Mouse (Mus musculus) liver, embryonic 13.5 days (tissue): ENCODE data around the gene Ppil6. TPM values are rescaled to one million over a fixed set of nuclear protein-coding genes. Genes with fewer than 3 reads are reported as not detected.
"Not testable (repeated sequence)": the region's sequence is repeated elsewhere in the genome, so short reads cannot be mapped to it uniquely, and the experiment has no call there.

Experiments used
- ATAC-seq: fragments of 200-750 bp; cut with Nextera tagmentation; 2 replicates; pipeline ENCODE4 v1.8.0; 2017; ENCODE audit warnings: low read depth, mild to moderate bottlenecking, moderate number of reproducible peaks, moderate library complexity
- DNase-seq: peaks from one replicate; pipeline ENCODE4 v3.0.0; 2022
- H3K27ac ChIP-seq: fragments of 300-500 bp; sonication (generic); 2 replicates; pipeline ENCODE4 v1.5.1; 2015; ENCODE audit warnings: moderate library complexity, mild to moderate bottlenecking, inconsistent platforms
- H3K27me3 ChIP-seq: fragments of 300-500 bp; sonication (generic); 2 replicates; pipeline ENCODE4 v1.6.1; 2015; ENCODE audit warnings: mild to moderate bottlenecking, inconsistent platforms
- H3K36me3 ChIP-seq: fragments of 300-500 bp; sonication (generic); 2 replicates; pipeline ENCODE4 v1.6.1; 2015; ENCODE audit warnings: mild to moderate bottlenecking, inconsistent platforms
- H3K4me1 ChIP-seq: fragments of 300-500 bp; sonication (generic); replicated peaks from 2 replicates; pipeline ENCODE4 v1.6.1; 2015; ENCODE audit warnings: inconsistent platforms
- H3K4me2 ChIP-seq: fragments of 300-500 bp; sonication (generic); 2 replicates; pipeline ENCODE4 v1.6.1; 2015; ENCODE audit warnings: inconsistent platforms, mild to moderate bottlenecking, moderate library complexity
- H3K4me3 ChIP-seq: fragments of 300-500 bp; sonication (generic); replicated peaks from 2 replicates; pipeline ENCODE4 v1.5.1; 2015; ENCODE audit warnings: mild to moderate bottlenecking, inconsistent platforms
- H3K9ac ChIP-seq: fragments of 300-500 bp; sonication (generic); 2 replicates; pipeline ENCODE4 v1.6.1; 2015; ENCODE audit warnings: mild to moderate bottlenecking, inconsistent platforms
- H3K9me3 ChIP-seq: fragments of 300-500 bp; sonication (generic); replicated peaks from 2 replicates; pipeline ENCODE4 v1.6.1; 2016; ENCODE audit warnings: inconsistent platforms
- WGBS: fragments of 180-500 bp; shearing (Covaris S2); methylation state at CpG from one replicate; pipeline ENCODE4 v1.1.7; 2015; ENCODE audit not compliant: insufficient replicate concordance; 5-methylcytosine and 5-hydroxymethylcytosine counted together
- polyA plus RNA-seq: library from polyadenylated mRNA; unstranded; fragments of >200 nt; fragmentation: Nextera tagmentation; extraction: Ambion mirVana; gene quantifications from 2 replicates; pipeline ENCODE4 v1.2.1, GENCODE M21; 2015

The Ppil6 gene
- polyA plus RNA-seq, 1 experiment from 2014 or later: not detected

GRCm38 (mm10) chr10:41505446-41505845, 15.2 kb downstream of the Ppil6 start:
- H3K4me3 ChIP-seq, H3K9me3 ChIP-seq, H3K27ac ChIP-seq, H3K4me1 ChIP-seq, H3K36me3 ChIP-seq, H3K4me2 ChIP-seq, H3K27me3 ChIP-seq, H3K9ac ChIP-seq, ATAC-seq: not testable (repeated sequence)
- WGBS: 9% methylated on average over 3 of the region's 3 CpGs
- peak; percentile 26 for DNase-seq

- ATAC-seq (no peak), DNase-seq (no peak)
- Histone ChIP-seq H3K4me3 (no peak overlapping the region), H3K36me3 (no peaks in the 10 kb centered on the region), H3K27ac (no peak overlapping the region), H3K4me1 (no peaks in the 10 kb centered on the region), H3K9me3 (no peaks in the 10 kb centered on the region), H3K9ac (no peak overlapping the region), H3K27me3 (no peaks in the 10 kb centered on the region), H3K4me2 (no peak overlapping the region)
- 28% methylated on average over 2 of the region's 2 CpGs for WGBS
These were observed 18.9 kb downstream of the Ppil6 start for GRCm38 (mm10) chr10:41509160-41509559.

DNA sequence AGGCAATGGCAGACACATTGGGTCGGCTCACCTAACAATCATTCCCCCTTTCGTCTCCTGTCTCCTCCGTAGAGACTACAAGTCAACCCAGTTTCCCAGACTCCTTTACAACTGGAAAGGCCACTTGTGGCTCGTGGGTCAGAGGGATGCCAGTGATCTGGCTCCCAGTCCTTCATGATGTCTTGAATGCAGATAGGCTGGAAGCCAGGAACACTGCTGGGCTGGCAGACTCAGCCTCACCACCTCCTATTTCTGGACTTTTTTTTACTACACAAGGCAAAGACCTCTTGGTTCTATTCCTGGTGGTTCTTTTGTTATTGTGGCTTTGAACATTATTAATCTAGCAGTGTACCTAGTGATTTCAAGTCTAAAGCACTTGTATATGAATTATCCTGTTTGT, 24.1 kb downstream of the Ppil6 start:
- no peak for DNase-seq

GRCm38 (mm10) chr10:41514921-41515320, 24.7 kb downstream of the Ppil6 start:
- Histone ChIP-seq H3K9me3 (no peaks in the 10 kb centered on the region), H3K36me3 (no peaks in the 10 kb centered on the region), H3K4me3 (no peak overlapping the region), H3K27ac (no peak overlapping the region), H3K9ac (no peak overlapping the region), H3K4me2 (no peak overlapping the region), H3K27me3 (no peaks in the 10 kb centered on the region), H3K4me1 (peaks cover 8% of the 10 kb centered on the region)
- no peak for DNase-seq
- ATAC-seq: no peak

More for the DNA sequence above, 24.1 kb downstream of the Ppil6 start:
- Histone ChIP-seq H3K36me3 (no peaks in the 10 kb centered on the region), H3K4me3 (no peak overlapping the region), H3K4me1 (peaks cover 8% of the 10 kb centered on the region), H3K9ac (no peak overlapping the region), H3K9me3 (no peaks in the 10 kb centered on the region), H3K27me3 (no peaks in the 10 kb centered on the region), H3K27ac (no peak overlapping the region), H3K4me2 (no peak overlapping the region)
- no peak for ATAC-seq
- WGBS: 59% methylated on average over 4 of the region's 4 CpGs

DNA sequence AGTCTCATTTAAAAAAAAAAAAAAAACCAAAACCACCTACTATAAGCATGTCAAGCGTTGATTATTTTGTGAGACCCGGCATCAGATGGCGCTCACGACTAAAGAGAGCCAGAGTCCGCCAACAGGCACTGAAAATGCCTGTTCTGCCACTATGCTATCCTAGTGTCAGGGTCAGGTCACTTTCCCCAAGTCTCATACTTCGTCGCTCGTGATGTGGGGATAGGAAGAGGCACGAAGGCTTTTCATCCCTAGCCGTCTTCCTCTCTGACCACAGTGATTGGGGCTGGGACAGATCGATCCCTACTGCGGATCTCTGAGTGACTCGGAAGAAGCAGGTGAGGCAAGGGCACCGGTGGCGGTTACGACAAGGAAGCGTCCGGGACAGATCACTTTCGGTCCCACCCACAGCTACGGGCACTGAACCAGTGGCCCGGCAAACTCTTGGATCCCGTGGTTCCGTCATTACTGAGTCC, 28.3 kb downstream of the Ppil6 start:
- DNase-seq: peak; percentile 76
- Histone ChIP-seq H3K4me1 (peaks cover 34% of the 10 kb centered on the region), H3K9me3 (no peaks in the 10 kb centered on the region), H3K4me3 (peak overlapping the region; percentile 84), H3K36me3 (peaks cover 2% of the 10 kb centered on the region; the same call in 1 of the 2 replicates), H3K9ac (peak overlapping the region; percentile 89), H3K27me3 (no peaks in the 10 kb centered on the region), H3K27ac (peak overlapping the region; percentile 89), H3K4me2 (peak overlapping the region; percentile 78)
- WGBS: under 1% methylated on average over 23 of the region's 23 CpGs
- ATAC-seq: peak; percentile 76

GRCm38 (mm10) chr10:41518981-41519618, 28.9 kb downstream of the Ppil6 start, which contains the start of gene Cd164:
Cd164 (plus strand) TSS chr10:41519414.
- Histone ChIP-seq H3K36me3 (peaks cover 6% of the 10 kb centered on the region; the same call in 1 of the 2 replicates), H3K9ac (peak within 1 kb of the TSS; percentile 89), H3K27ac (peak within 1 kb of the TSS; percentile 89), H3K27me3 (no peaks in the 10 kb centered on the region), H3K4me2 (peak within 1 kb of the TSS; percentile 78), H3K4me1 (peaks cover 34% of the 10 kb centered on the region), H3K4me3 (peak within 1 kb of the TSS; percentile 84), H3K9me3 (no peaks in the 10 kb centered on the region)
- under 1% methylated on average over 65 of the region's 69 CpGs for WGBS
- peak; percentile 85 for DNase-seq
- ATAC-seq: peak; percentile 89

GRCm38 (mm10) chr10:41519640-41520409, 29.6 kb downstream of the Ppil6 start:
- Histone ChIP-seq H3K9ac (peak overlapping the region; percentile 89), H3K4me3 (peak overlapping the region; percentile 84), H3K4me1 (peaks cover 39% of the 10 kb centered on the region), H3K36me3 (peaks cover 11% of the 10 kb centered on the region), H3K9me3 (no peaks in the 10 kb centered on the region), H3K4me2 (peak overlapping the region; percentile 78), H3K27me3 (no peaks in the 10 kb centered on the region), H3K27ac (peak overlapping the region; percentile 89)
- peak; percentile 52 for DNase-seq
- ATAC-seq: peak; percentile 42
- under 1% methylated on average over 64 of the region's 65 CpGs for WGBS

- peaks cover 13% of the 10 kb centered on the region for H3K36me3 ChIP-seq
- peak overlapping the region; percentile 89 for H3K27ac ChIP-seq
- ATAC-seq (no peak), DNase-seq (no peak)
- 3% methylated on average over 5 of the region's 5 CpGs for WGBS
- H3K4me1 ChIP-seq: peaks cover 42% of the 10 kb centered on the region
- H3K4me3 ChIP-seq: peak overlapping the region; percentile 84
- no peaks in the 10 kb centered on the region for H3K27me3 ChIP-seq
- H3K9me3 ChIP-seq: no peaks in the 10 kb centered on the region
- H3K9ac ChIP-seq: peak overlapping the region; percentile 89
- H3K4me2 ChIP-seq: peak overlapping the region; percentile 78
These were observed 30.1 kb downstream of the Ppil6 start for GRCm38 (mm10) chr10:41520410-41520673.

DNA sequence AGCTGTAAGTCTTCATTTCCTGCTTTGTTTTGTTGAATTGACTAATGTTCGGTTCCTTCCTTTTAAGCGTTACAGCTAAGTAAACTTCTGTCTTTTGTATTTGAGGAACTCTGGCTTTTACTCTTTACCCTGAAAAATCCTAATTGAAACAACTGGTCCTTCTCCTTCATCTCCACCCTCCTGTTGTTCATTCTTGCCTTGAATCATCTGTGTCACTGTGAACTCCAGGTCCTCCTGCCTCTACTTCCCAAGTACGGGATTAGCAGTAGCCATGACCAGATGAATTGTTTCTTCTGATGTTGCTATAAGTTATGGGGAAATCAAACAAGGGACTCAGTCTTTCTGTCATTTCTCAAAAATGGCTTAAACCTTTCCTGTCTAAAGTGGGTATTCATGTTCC, 33.1 kb downstream of the Ppil6 start:
- peaks cover 38% of the 10 kb centered on the region for H3K4me1 ChIP-seq
- H3K4me3 ChIP-seq: no peak overlapping the region
- 71% methylated on average over 3 of the region's 3 CpGs for WGBS
- H3K4me2 ChIP-seq: no peak overlapping the region
- ATAC-seq: no peak
- H3K9ac ChIP-seq: no peak overlapping the region
- H3K27ac ChIP-seq: no peak overlapping the region
- peaks cover 33% of the 10 kb centered on the region for H3K36me3 ChIP-seq
- DNase-seq: no peak
- H3K27me3 ChIP-seq: no peaks in the 10 kb centered on the region
- no peaks in the 10 kb centered on the region for H3K9me3 ChIP-seq

GRCm38 (mm10) chr10:41525696-41526095, 35.5 kb downstream of the Ppil6 start:
- H3K9ac ChIP-seq: no peak overlapping the region
- H3K4me3 ChIP-seq: no peak overlapping the region
- H3K4me1 ChIP-seq: peaks cover 36% of the 10 kb centered on the region
- no peak overlapping the region for H3K4me2 ChIP-seq
- no peak overlapping the region for H3K27ac ChIP-seq
- no peaks in the 10 kb centered on the region for H3K27me3 ChIP-seq
- DNase-seq (no peak), ATAC-seq (no peak)
- H3K9me3 ChIP-seq: no peaks in the 10 kb centered on the region
- H3K36me3 ChIP-seq: peaks cover 51% of the 10 kb centered on the region
- WGBS: 54% methylated on average over 1 of the region's 1 CpGs

DNA sequence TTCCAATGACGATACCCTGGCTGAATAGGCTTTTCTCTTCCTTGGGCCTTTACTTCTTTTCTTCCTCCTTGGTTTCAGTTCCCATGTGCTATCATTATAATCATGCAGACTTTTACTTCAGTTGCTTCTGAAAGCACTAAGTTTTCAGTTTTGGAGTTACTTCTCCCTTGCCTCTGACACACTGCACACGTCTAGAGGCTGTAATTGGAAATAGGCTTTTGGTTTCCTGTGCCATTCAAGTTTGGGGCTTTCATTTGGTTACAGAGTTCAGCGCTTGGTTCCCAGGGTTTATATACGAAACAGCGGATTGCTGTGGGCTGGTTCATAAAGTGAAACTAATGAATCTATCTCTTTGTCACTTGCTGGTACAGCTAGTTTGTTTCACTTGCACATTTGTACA, 39.7 kb downstream of the Ppil6 start:
- Histone ChIP-seq H3K27ac (no peak overlapping the region), H3K9me3 (no peaks in the 10 kb centered on the region), H3K4me1 (peaks cover 7% of the 10 kb centered on the region; the same call in 1 of the 2 replicates), H3K9ac (no peak overlapping the region), H3K36me3 (peaks cover 44% of the 10 kb centered on the region), H3K27me3 (no peaks in the 10 kb centered on the region), H3K4me2 (no peak overlapping the region), H3K4me3 (no peak overlapping the region)
- ATAC-seq (no peak), DNase-seq (no peak)
- WGBS: 73% methylated on average over 5 of the region's 5 CpGs

GRCm38 (mm10) chr10:41535991-41536390, 45.8 kb downstream of the Ppil6 start:
- no peaks in the 10 kb centered on the region for H3K4me1 ChIP-seq

More at GRCm38 (mm10) chr10:41535991-41536390, 45.8 kb downstream of the Ppil6 start:
- Histone ChIP-seq H3K27me3 (no peaks in the 10 kb centered on the region), H3K27ac (no peak overlapping the region), H3K4me2 (no peak overlapping the region), H3K9ac (no peak overlapping the region), H3K4me3 (no peak overlapping the region), H3K36me3 (peaks cover 4% of the 10 kb centered on the region), H3K9me3 (no peaks in the 10 kb centered on the region)
- DNase-seq (no peak), ATAC-seq (no peak)
- 57% methylated on average over 2 of the region's 2 CpGs for WGBS
